In genomic region chr10:67284761-67285175, GRCm38 (mm10) we compare ENCODE assay signal across 8 mouse cellular contexts. TPM values are rescaled to one million over a fixed set of nuclear protein-coding genes. Genes with fewer than 3 reads are reported as not detected.
DNase-seq lines count a peak whose midpoint lies in the region; ATAC-seq and TF ChIP-seq lines count a peak whose summit lies in the region.

No protein-coding gene starts in this region.

- TF ChIP-seq CTCF in liver, adult 2 months (IDR thresholded peaks at IDR 0.05; ENCODE audit: low read depth, low read length): 0 out of 2 replicates have a peak, but pooled peaks have one; percentile 5

- H3K27ac ChIP-seq in heart, embryonic 11.5 days (ENCODE audit: low read depth, low read length): peak overlapping the region; percentile 13; the same call in 1 of the 2 replicates
- H3K27ac ChIP-seq in liver, adult 2 months (replicated peaks; ENCODE audit: insufficient read depth, low read depth, low read length): peak overlapping the region; percentile 96

- H3K4me3 ChIP-seq in heart, embryonic 11.5 days (ENCODE audit: low read depth, low read length): peak overlapping the region; percentile 76
- H3K4me3 ChIP-seq in liver, adult 2 months (ENCODE audit: insufficient read depth, low read depth, low read length): peak overlapping the region; percentile 98

- 0 out of 2 replicates have a peak, but pooled peaks have one; percentile 31 for ATAC-seq in heart, embryonic 11.5 days (replicated peaks; ENCODE audit: insufficient number of reproducible peaks, low FRiP score, low TSS enrichment)
- ATAC-seq in granulocyte monocyte progenitor cell, adult 5-6 weeks (replicated peaks; ENCODE audit: poor library complexity, severe bottlenecking): peak; percentile 71

- TF ChIP-seq POLR2A in liver, adult 2 months (IDR thresholded peaks at IDR 0.05; ENCODE audit: extremely low read depth, insufficient read depth, low read length): no peak

- no peaks in the 10 kb centered on the region for H3K9me3 ChIP-seq in heart, embryonic 11.5 days (replicated peaks; ENCODE audit: control insufficient read depth, low read length)

- no peak for DNase-seq in heart, adult 11 months
- peak; percentile 76 for DNase-seq in CD4-positive helper T cell, adult 2 months (ENCODE audit: low read depth, low spot score)
- peak; percentile 28 to 51 for DNase-seq in adrenal gland, postnatal 36 days
- no peak for DNase-seq in liver, adult 2 months (ENCODE audit: extremely low read depth, low read depth, low spot score)
- DNase-seq in neural tube, embryonic 10.5 days (ENCODE audit: extremely low spot score, low spot score): peak; percentile 62
- no peak for DNase-seq in layer of hippocampus, adult 9-11 months

- peaks cover 26% of the 10 kb centered on the region; the same call in 1 of the 2 replicates for H3K79me2 ChIP-seq in liver, adult 2 months (ENCODE audit: control insufficient read depth, insufficient read depth, low read length)

- H3K27me3 ChIP-seq in heart, embryonic 11.5 days (ENCODE audit: control insufficient read depth, insufficient read depth, low read length): no peaks in the 10 kb centered on the region
- H3K27me3 ChIP-seq in liver, adult 2 months (ENCODE audit: control insufficient read depth, insufficient read depth, low read length): no peaks in the 10 kb centered on the region

- peaks cover 22% of the 10 kb centered on the region for H3K4me1 ChIP-seq in heart, embryonic 11.5 days (ENCODE audit: control insufficient read depth, insufficient read depth, low read length)
- peaks cover 30% of the 10 kb centered on the region for H3K4me1 ChIP-seq in liver, adult 2 months (ENCODE audit: control insufficient read depth, insufficient read depth, low read length)

- 0% methylated on average over 31 of the region's 41 CpGs for WGBS in heart, embryonic 11.5 days (ENCODE audit: insufficient replicate concordance)
- under 1% methylated on average over 41 of the region's 41 CpGs for WGBS in liver, adult 2 months

- peak overlapping the region; percentile 80 for H3K9ac ChIP-seq in heart, embryonic 11.5 days (ENCODE audit: low read depth, low read length)
- peak overlapping the region; percentile 97 for H3K9ac ChIP-seq in liver, adult 2 months (ENCODE audit: low read depth, low read length)

- no peaks in the 10 kb centered on the region for H3K36me3 ChIP-seq in heart, embryonic 11.5 days (ENCODE audit: control insufficient read depth, insufficient read depth, low read length)
- H3K36me3 ChIP-seq in liver, adult 2 months (ENCODE audit: control insufficient read depth, insufficient read depth, low read length): no peaks in the 10 kb centered on the region

- H3K4me2 ChIP-seq in heart, embryonic 11.5 days: peak overlapping the region; percentile 85

RNA-seq across cellular contexts. Expression of gene Nrbf2, which starts 0.3 kb away (rescaled TPM):
- polyA plus RNA-seq in heart, embryonic 11.5 days (2014; fragmentation: Nextera tagmentation; extraction: Ambion mirVana): 35.7 and 36.1 TPM in 2 replicates
- 10 to 100 TPM; 18.3 to 18.6 TPM for total RNA-seq in adrenal gland, postnatal 36 days (2021)
- 22.8 and 32.9 TPM in 2 replicates for total RNA-seq in granulocyte monocyte progenitor cell, adult 5-6 weeks (2014; fragmentation: Nextera tagmentation)
- total RNA-seq in granulocyte monocyte progenitor cell, adult 5-6 weeks (2017): 19.4 and 19.6 TPM in 2 replicates
- total RNA-seq in liver, adult 2 months (2014; rRNA removed): 10.8 and 13.6 TPM in 2 replicates
- polyA plus RNA-seq in liver, adult 2 months (2012; rRNA removed): 10.3 and 11.3 TPM in 2 replicates

Comparison
In these comparisons a context has a peak if more than half of its experiments do, and no peak if none do; other contexts are left out.
1. DNase-seq: peak in CD4-positive helper T cell, adult 2 months (single experiment), adrenal gland, postnatal 36 days (2 of 2) and neural tube, embryonic 10.5 days (single experiment); none in heart, adult 11 months (single experiment), liver, adult 2 months (single experiment) and layer of hippocampus, adult 9-11 months (single experiment).